Mouse (Mus musculus): ENCODE results near the gene Gdf10. TPM values are rescaled to one million over a fixed set of nuclear protein-coding genes. Genes with fewer than 3 reads are reported as not detected.
A peak's percentile ranks its signal among the peaks of the same experiment; 100 is the strongest.

The Gdf10 gene
- polyA plus RNA-seq, 1 experiment from 2014 or later = 6.6 TPM

DNA sequence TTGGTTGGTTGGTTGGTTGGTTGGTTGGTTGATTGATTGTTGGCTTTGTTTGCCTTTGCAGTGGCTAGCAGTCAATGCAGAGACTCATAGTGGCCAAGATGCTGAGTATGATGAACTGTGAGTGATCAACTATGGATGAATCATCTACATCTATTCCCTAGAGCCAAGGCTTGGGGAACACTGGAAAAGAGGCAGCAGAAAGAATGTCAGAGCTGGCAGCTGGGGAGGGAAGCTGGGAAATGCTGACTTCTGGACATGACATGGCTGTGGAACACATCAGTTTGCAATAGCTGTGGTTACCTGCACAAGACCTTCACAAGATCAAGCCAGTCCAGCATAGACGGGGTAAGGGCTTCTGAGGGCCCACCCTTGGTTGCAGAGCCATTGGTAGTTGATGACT lies 20.2 kb upstream of the Gdf10 start:
- 92% methylated on average over 1 of the region's 1 CpGs for WGBS
- H3K4me3 ChIP-seq (replicated peaks) = no peak overlapping the region
- H3K4me2 ChIP-seq = no peak overlapping the region
- no peaks in the 10 kb centered on the region for H3K27me3 ChIP-seq (replicated peaks)
- ATAC-seq (ENCODE audit: insufficient read depth, low FRiP score, low read depth) = no peak
- H3K9me3 ChIP-seq = no peaks in the 10 kb centered on the region
- no peaks in the 10 kb centered on the region for H3K36me3 ChIP-seq
- H3K4me1 ChIP-seq = no peaks in the 10 kb centered on the region
- no peak overlapping the region for H3K27ac ChIP-seq
- H3K9ac ChIP-seq = no peak overlapping the region

DNA sequence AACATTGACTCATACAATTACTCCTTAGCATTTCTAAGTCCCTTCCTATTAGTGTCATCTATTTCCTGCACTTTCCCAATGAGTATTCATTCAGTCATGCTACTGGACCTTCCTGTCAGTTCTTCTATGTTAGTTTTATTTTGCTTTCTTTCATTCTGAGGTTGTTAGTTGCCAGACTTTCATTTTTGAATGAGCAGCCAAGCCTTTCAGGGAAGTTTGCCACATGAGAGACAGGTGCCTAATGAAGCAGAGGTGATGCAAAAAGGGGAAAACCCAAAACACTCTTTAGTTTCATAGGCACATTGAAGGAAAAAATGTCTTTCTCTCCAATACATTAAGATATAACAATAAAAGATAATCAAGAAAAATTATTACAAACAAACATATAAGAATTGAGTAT lies 18.5 kb upstream of the Gdf10 start:
- no peak for ATAC-seq (ENCODE audit: insufficient read depth, low FRiP score, low read depth)
- H3K4me2 ChIP-seq = no peak overlapping the region
- H3K27me3 ChIP-seq (replicated peaks) = no peaks in the 10 kb centered on the region
- H3K9me3 ChIP-seq = no peaks in the 10 kb centered on the region
- no peak overlapping the region for H3K9ac ChIP-seq
- no peak overlapping the region for H3K4me3 ChIP-seq (replicated peaks)
- H3K4me1 ChIP-seq = no peaks in the 10 kb centered on the region
- H3K36me3 ChIP-seq = no peaks in the 10 kb centered on the region
- H3K27ac ChIP-seq = no peak overlapping the region

DNA sequence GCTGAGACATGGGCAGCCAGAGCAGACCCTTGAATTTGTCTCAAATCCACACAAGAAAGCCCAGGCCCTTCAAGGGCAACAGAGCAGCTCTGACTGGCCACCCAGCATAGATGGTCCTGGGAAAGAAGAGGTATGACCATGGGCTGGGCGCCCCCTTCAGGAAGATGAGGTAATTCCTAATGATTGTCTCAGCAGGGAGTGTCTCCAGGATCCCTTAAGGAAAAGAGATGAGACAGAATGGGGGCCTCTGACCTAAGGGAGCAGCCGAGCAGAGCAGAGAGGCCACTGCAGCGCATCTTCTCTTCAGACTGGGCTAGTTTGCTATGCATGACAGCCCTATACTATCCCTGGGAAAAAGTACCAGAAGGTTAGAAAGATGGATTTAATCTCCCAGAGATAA lies 9.7 kb upstream of the Gdf10 start:
- Histone ChIP-seq H3K4me1 (0 out of 2 replicates have a peak, but pooled peaks cover 3% of the 10 kb centered on the region), H3K36me3 (no peaks in the 10 kb centered on the region), H3K4me2 (no peak overlapping the region), H3K27me3 (replicated peaks) (peaks cover 7% of the 10 kb centered on the region; the same call in 1 of the 2 replicates), H3K9ac (no peak overlapping the region), H3K27ac (no peak overlapping the region), H3K4me3 (replicated peaks) (no peak overlapping the region), H3K9me3 (no peaks in the 10 kb centered on the region)
- ATAC-seq (ENCODE audit: insufficient read depth, low FRiP score, low read depth) = no peak
- WGBS = 31% methylated on average over 3 of the region's 3 CpGs

DNA sequence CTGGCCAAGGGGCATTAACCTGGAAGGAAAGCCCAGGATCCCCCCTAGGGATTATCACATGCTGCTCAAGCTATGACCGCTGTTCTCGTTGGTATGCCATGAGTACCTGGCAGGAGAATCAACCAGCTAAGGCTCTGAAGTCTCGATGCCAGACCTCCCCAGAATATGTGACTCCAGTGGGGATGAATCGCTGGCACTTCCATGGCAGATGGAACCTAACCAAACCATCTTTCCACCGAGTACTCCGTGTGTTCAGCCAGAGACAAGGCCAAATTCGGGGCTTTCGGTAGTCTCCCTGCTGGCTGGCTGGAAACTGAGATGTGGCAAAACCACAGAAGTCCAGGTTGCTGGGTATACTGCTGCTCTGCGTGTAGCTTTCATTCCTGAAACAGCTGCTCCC lies 9.2 kb upstream of the Gdf10 start:
- Histone ChIP-seq H3K27me3 (replicated peaks) (peaks cover 8% of the 10 kb centered on the region; the same call in 1 of the 2 replicates), H3K9ac (no peak overlapping the region), H3K4me2 (no peak overlapping the region), H3K36me3 (no peaks in the 10 kb centered on the region), H3K9me3 (no peaks in the 10 kb centered on the region), H3K4me3 (replicated peaks) (no peak overlapping the region), H3K27ac (no peak overlapping the region), H3K4me1 (0 out of 2 replicates have a peak, but pooled peaks cover 3% of the 10 kb centered on the region)
- WGBS = 91% methylated on average over 9 of the region's 9 CpGs
- ATAC-seq (ENCODE audit: insufficient read depth, low FRiP score, low read depth) = no peak

DNA sequence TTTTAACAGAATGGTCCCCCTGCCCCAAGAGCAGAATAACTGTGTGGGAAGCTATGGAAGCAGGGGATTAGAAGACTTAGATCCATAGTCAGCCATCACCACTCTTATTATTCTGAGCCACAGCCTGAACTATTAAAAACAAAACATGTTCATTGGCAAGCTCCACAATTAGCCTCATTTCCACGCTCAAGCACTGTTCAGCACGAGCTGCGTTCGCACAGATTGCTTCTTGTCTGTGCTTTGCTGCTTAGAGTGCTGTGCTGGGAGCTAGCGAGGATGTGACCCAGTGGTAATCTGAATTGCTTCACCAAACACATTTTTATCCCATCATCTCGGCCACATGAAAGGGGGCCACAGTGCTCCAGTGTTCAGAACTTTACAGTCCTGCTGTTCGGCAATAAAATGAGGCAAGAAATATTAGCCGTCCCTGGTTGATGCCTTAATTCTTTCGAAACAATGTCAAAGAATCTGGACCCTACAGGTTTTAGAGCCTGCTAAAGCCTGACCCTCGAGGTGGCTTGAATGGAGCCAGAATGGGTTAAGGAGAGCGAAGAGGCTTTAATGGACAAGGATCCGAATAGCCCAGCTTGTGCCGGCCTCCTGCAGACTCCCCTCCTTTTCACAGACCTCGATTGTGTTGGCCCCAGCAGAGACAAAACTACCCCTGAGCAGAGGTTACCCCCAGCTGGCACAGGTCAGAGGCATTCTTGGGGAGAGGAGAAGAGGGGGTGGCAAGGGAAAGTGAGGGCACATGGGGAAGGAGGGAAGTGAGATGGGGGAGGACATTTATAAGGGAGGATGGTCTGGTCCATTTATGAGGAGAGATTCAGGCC lies 2.4 kb upstream of the Gdf10 start:
- WGBS = 64% methylated on average over 14 of the region's 14 CpGs

DNA sequence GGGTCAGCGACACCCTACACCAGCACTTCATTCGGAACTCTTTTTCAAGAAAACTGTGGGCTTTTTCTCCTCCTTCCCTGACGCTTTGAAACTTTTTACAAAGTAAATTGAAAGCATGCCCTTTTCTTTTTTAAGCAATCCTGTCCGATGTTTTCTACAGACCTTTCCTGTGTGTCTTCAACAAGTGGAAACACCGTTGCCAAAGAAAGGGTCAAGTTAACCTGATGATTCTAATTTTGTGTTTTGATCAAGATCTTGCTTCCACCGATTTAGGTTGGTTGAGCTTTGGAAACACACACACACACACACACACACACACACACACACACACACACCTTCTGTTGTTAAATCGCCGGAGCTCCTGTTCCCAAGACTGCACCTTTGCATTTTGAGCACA lies 618 bp upstream of the Gdf10 start:
- no peaks in the 10 kb centered on the region for H3K9me3 ChIP-seq
- no peak overlapping the region for H3K9ac ChIP-seq

More for the DNA sequence above, 2.4 kb upstream of the Gdf10 start:
- Histone ChIP-seq H3K9ac (no peak overlapping the region), H3K27me3 (replicated peaks) (peaks cover 51% of the 10 kb centered on the region), H3K4me1 (0 out of 2 replicates have a peak, but pooled peaks cover 4% of the 10 kb centered on the region), H3K36me3 (no peaks in the 10 kb centered on the region), H3K4me3 (replicated peaks) (no peak overlapping the region), H3K27ac (no peak overlapping the region), H3K4me2 (no peak overlapping the region), H3K9me3 (no peaks in the 10 kb centered on the region)
- no peak for ATAC-seq (ENCODE audit: insufficient read depth, low FRiP score, low read depth)

DNA sequence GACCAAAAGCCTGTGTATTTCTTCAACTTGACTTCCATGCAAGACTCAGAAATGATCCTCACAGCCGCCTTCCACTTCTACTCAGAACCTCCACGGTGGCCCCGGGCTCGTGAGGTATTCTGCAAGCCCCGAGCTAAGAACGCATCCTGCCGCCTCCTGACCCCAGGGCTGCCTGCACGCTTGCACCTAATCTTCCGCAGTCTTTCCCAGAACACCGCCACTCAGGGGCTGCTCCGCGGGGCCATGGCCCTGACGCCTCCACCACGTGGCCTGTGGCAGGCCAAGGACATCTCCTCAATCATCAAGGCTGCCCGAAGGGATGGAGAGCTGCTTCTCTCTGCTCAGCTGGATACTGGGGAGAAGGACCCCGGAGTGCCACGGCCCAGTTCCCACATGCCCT lies 8.5 kb downstream of the Gdf10 start:
- H3K27ac ChIP-seq = no peak overlapping the region
- peaks cover 15% of the 10 kb centered on the region for H3K27me3 ChIP-seq (replicated peaks)
- H3K36me3 ChIP-seq = no peaks in the 10 kb centered on the region
- H3K9me3 ChIP-seq = no peaks in the 10 kb centered on the region
- no peak overlapping the region for H3K4me3 ChIP-seq (replicated peaks)
- WGBS = 37% methylated on average over 17 of the region's 17 CpGs
- no peak for ATAC-seq (ENCODE audit: insufficient read depth, low FRiP score, low read depth)
- H3K9ac ChIP-seq = no peak overlapping the region
- H3K4me2 ChIP-seq = no peak overlapping the region
- H3K4me1 ChIP-seq = no peaks in the 10 kb centered on the region

More for the DNA sequence above, 618 bp upstream of the Gdf10 start:
- Histone ChIP-seq H3K4me1 (0 out of 2 replicates have a peak, but pooled peaks cover 4% of the 10 kb centered on the region), H3K27me3 (replicated peaks) (peaks cover 57% of the 10 kb centered on the region), H3K4me3 (replicated peaks) (peak overlapping the region; percentile 50), H3K27ac (no peak overlapping the region), H3K36me3 (no peaks in the 10 kb centered on the region), H3K4me2 (peak overlapping the region; percentile 95)
- no peak for ATAC-seq (ENCODE audit: insufficient read depth, low FRiP score, low read depth)
- 16% methylated on average over 8 of the region's 8 CpGs for WGBS

DNA sequence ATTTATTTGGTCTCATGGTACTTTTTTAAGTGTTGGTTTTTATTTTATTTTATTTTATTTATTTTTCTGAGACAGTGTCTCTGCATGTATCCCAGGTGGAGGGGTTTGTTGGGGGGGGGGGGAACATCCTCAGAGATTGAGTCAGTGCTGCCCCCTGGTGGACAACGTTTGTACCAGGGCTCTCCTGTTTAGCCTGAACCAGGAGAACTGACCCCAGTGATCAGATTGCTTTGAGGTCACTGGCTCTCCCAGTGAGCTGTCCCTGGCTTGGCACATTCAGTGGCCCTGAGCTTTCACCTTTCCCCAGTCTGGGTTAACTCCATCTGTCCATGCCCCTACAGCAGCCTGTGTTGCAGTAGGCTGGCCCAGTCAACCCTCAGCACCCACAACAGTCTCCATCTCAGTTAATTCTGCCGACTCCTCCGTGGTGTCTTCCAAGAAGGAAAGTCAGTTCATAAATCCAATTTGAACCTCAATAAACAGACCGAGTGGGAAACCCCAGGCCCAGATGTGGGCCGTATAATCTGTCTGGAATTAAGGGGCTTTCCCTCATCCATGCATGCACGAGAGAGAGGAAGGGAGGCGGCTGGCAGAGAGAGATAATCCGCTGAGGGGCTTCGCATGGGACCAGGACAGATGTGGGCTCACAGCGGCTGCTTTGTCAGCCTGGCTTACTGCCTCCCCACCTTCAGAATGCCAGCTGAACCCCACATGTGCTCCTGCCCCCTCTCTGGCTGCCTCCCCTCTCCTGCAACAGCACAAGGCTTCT lies 9.7 kb downstream of the Gdf10 start:
- 55% methylated on average over 10 of the region's 10 CpGs for WGBS
- Histone ChIP-seq H3K4me3 (replicated peaks) (no peak overlapping the region), H3K9ac (no peak overlapping the region), H3K27me3 (replicated peaks) (peaks cover 15% of the 10 kb centered on the region), H3K9me3 (no peaks in the 10 kb centered on the region), H3K36me3 (no peaks in the 10 kb centered on the region), H3K27ac (no peak overlapping the region), H3K4me2 (no peak overlapping the region), H3K4me1 (no peaks in the 10 kb centered on the region)
- ATAC-seq (ENCODE audit: insufficient read depth, low FRiP score, low read depth) = no peak

DNA sequence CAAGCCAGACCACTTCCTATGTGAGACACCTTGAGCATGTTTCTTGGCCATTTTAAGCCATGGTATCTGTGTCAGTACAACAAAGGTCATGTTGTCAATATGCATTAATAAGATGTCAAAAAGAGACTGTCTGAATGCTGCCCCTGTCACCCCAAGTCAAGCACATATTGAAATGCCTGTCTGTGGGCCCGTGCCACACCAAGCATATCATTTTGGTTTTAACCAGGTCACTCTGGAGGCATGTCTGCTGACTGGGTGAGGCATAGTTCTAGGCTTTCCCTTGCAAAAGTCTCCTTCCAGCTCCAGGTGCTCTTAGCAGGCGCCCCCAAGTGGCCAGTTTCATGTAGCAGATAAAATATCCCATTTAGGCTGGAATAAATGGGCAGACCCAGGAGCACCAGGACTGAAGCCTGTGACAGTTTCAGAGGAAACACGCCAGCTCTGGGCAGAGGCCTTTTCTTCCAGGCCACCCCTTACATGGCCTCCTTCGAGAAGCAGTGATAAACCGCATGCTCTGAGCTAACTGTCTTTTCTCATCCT lies 10.5 kb downstream of the Gdf10 start:
- Histone ChIP-seq H3K9ac (no peak overlapping the region), H3K4me2 (no peak overlapping the region), H3K4me3 (replicated peaks) (no peak overlapping the region), H3K9me3 (no peaks in the 10 kb centered on the region), H3K27me3 (replicated peaks) (peaks cover 15% of the 10 kb centered on the region), H3K27ac (no peak overlapping the region), H3K36me3 (no peaks in the 10 kb centered on the region), H3K4me1 (no peaks in the 10 kb centered on the region)
- ATAC-seq (ENCODE audit: insufficient read depth, low FRiP score, low read depth) = no peak
- 35% methylated on average over 5 of the region's 5 CpGs for WGBS

DNA sequence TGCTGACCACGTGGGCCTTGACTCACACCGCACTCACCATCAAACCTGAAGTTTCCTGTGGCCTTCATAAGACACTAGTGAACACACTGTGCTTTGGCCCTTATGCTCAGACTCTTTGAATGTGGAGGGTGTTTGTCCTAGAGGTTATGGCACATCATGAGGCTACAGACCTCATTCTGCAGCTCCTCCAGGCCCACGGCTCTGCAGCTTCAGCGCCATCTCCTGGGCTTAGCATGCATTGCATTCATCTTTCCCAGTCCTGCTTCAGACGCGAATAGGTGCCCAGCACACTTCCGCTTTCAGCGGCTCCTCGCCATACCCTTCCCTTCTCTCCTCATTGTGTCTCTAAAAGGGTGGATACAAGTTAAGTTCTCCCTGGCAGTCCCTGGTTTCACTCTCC lies 15.7 kb downstream of the Gdf10 start:
- Histone ChIP-seq H3K36me3 (no peaks in the 10 kb centered on the region), H3K9me3 (no peaks in the 10 kb centered on the region), H3K27me3 (replicated peaks) (no peaks in the 10 kb centered on the region), H3K4me1 (no peaks in the 10 kb centered on the region), H3K27ac (no peak overlapping the region), H3K4me2 (peak overlapping the region; percentile 25; the same call in 1 of the 2 replicates), H3K9ac (no peak overlapping the region), H3K4me3 (replicated peaks) (peak overlapping the region; percentile 12; the same call in 1 of the 2 replicates)
- 33% methylated on average over 9 of the region's 9 CpGs for WGBS
- ATAC-seq (ENCODE audit: insufficient read depth, low FRiP score, low read depth) = no peak

DNA sequence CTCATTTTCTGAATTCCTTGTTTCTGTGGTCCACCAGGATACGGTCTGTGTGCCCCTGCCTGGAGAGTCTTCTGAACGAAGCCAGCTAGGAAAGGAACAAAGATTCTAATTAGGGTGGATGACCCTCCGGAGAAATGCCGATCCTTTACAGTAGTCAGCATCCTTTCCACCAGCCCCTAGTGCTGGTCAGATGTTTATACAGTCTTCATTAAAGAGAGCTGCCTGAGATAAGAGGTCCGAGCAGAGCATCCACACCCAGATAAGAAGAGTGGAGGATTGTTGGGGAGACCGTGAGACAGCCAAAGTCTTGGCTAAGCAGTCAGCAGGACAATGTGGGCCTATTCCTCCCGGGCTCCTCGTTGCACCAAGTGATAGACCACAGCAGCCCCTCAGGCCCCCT lies 17.4 kb downstream of the Gdf10 start, which contains the start of gene Gdf2:
TSS of gene Gdf2 (plus strand) at position 301 of the 400 bp plus-strand sequence.
- Histone ChIP-seq H3K9me3 (no peaks in the 10 kb centered on the region), H3K36me3 (no peaks in the 10 kb centered on the region), H3K4me2 (no peak within 1 kb of the TSS), H3K4me3 (replicated peaks) (no peak within 1 kb of the TSS), H3K27ac (no peak within 1 kb of the TSS), H3K4me1 (no peaks in the 10 kb centered on the region), H3K27me3 (replicated peaks) (no peaks in the 10 kb centered on the region), H3K9ac (no peak within 1 kb of the TSS)
- no peak for ATAC-seq (ENCODE audit: insufficient read depth, low FRiP score, low read depth)
- 50% methylated on average over 8 of the region's 8 CpGs for WGBS

DNA sequence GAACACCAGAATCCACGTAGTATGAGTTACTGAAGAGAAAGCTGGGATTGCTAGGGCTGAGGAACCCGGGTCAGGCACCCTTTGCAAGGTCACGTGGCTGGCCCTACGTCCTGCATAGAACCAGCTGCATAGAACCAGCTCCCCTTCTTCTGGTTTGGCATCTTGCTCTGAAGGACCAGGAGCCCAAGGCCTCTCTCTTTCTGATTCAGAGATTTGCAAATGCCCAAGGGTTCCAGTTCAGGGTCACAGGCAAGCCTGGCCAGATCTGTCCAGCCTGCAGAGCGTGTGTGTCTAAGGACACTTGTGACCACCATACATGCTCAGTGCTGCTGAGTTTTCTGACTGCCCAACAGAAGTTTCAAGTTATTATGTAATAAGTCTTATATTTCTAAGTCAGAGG lies 18.8 kb downstream of the Gdf10 start:
- Histone ChIP-seq H3K4me3 (replicated peaks) (no peak overlapping the region), H3K4me2 (no peak overlapping the region)

More for the DNA sequence above, 18.8 kb downstream of the Gdf10 start:
- no peaks in the 10 kb centered on the region for H3K4me1 ChIP-seq
- no peak overlapping the region for H3K27ac ChIP-seq
- H3K27me3 ChIP-seq (replicated peaks) = no peaks in the 10 kb centered on the region
- 69% methylated on average over 5 of the region's 5 CpGs for WGBS
- H3K9me3 ChIP-seq = no peaks in the 10 kb centered on the region
- no peaks in the 10 kb centered on the region for H3K36me3 ChIP-seq
- no peak overlapping the region for H3K9ac ChIP-seq
- ATAC-seq (ENCODE audit: insufficient read depth, low FRiP score, low read depth) = no peak

All from stomach, embryonic 15.5 days (tissue).